Mouse (Mus musculus): ENCODE results near the gene Adcy9.

DNA sequence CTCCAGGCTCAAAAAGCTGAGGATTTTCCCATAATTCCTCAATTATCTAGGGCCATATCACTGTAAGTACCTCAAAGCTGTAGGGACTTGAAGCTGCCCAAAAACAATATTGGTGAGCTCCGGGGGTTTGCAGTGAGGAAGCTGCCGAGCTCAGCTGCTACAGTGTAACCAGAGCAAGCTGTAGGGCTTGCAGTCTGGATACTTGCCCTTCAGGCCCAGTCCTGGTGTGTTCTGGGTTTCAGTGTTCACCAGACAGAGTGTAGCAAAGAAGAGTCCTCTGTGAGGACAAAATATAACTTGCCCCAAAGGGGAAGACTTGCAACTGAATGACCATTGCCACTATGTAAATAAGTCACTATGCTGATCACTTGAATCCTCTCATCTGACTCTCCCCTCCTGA lies 9.0 kb downstream of the Adcy9 start:
- TF ChIP-seq POLR2A (IDR thresholded peaks at IDR 0.05; ENCODE audit: low read depth, low read length) (no peak), SIN3A (IDR thresholded peaks at IDR 0.05; ENCODE audit: low read length) (no peak), E2F4 (IDR thresholded peaks at IDR 0.05; ENCODE audit: insufficient replicate concordance, low read depth, low read length) (no peak), UBTF (IDR thresholded peaks at IDR 0.05; ENCODE audit: low read depth, low read length) (no peak), CTCF (conservative IDR thresholded peaks at IDR 0.05 in 1 of 2, IDR thresholded peaks at IDR 0.05 in 1 of 2; ENCODE audit: low read depth in 2 of 2, low read length in 2 of 2) (no peak), POLR2AphosphoS2 (IDR thresholded peaks at IDR 0.05; ENCODE audit: low read depth, low read length) (no peak), ELF1 (IDR thresholded peaks at IDR 0.05; ENCODE audit: low read depth, low read length) (no peak), HCFC1 (IDR thresholded peaks at IDR 0.05; ENCODE audit: low read depth, low read length) (no peak), CHD2 (IDR thresholded peaks at IDR 0.05; ENCODE audit: low read length) (no peak), NRF1 (IDR thresholded peaks at IDR 0.05; ENCODE audit: low read depth, low read length) (no peak), MAFK (IDR thresholded peaks at IDR 0.05; ENCODE audit: insufficient replicate concordance, low read length) (no peak), EP300 (IDR thresholded peaks at IDR 0.05; ENCODE audit: low read length) (no peak)
